8 mouse cellular contexts compared by ENCODE assay signal in genomic region chr2:165857841-165858426, GRCm38 (mm10). TPM values are rescaled to one million over a fixed set of nuclear protein-coding genes. Genes with fewer than 3 reads are reported as not detected.
DNase-seq lines count a peak whose midpoint lies in the region; ATAC-seq and TF ChIP-seq lines count a peak whose summit lies in the region.

No protein-coding gene starts in this region.

- peaks cover 45% of the 10 kb centered on the region for H3K4me1 ChIP-seq in kidney, adult 2 months (ENCODE audit: control insufficient read depth, insufficient read depth, low read length)
- peaks cover 54% of the 10 kb centered on the region for H3K4me1 ChIP-seq in lung, embryonic 14.5 days (ENCODE audit: insufficient read depth)

- H3K36me3 ChIP-seq in kidney, adult 2 months (ENCODE audit: control insufficient read depth, insufficient read depth, low read length): no peaks in the 10 kb centered on the region
- peaks cover 18% of the 10 kb centered on the region for H3K36me3 ChIP-seq in lung, embryonic 14.5 days (ENCODE audit: insufficient read depth)

- H3K27me3 ChIP-seq in kidney, adult 2 months (replicated peaks; ENCODE audit: control insufficient read depth, insufficient read depth, low read length): no peaks in the 10 kb centered on the region
- H3K27me3 ChIP-seq in lung, embryonic 14.5 days (ENCODE audit: insufficient read depth, low read length): no peaks in the 10 kb centered on the region

- peak overlapping the region; percentile 53 for H3K4me2 ChIP-seq in lung, embryonic 14.5 days

- ATAC-seq in lung, embryonic 14.5 days (ENCODE audit: insufficient read depth): peak; percentile 41; the same call in 1 of the 2 replicates

- no peak for TF ChIP-seq CTCF in kidney, adult 2 months (conservative IDR thresholded peaks at IDR 0.05; ENCODE audit: insufficient read depth, insufficient read length, low read depth, low read length)
- TF ChIP-seq CTCF in lung, embryonic 14.5 days (IDR thresholded peaks at IDR 0.05; ENCODE audit: low read depth): no peak

- 3% methylated on average over 22 of the region's 22 CpGs for WGBS in kidney, adult 2 months
- 3% methylated on average over 22 of the region's 22 CpGs for WGBS in lung, embryonic 14.5 days

- peak overlapping the region; percentile 51 for H3K9ac ChIP-seq in lung, embryonic 14.5 days

- no peaks in the 10 kb centered on the region for H3K9me3 ChIP-seq in lung, embryonic 14.5 days (ENCODE audit: low read depth, low read length)

- H3K4me3 ChIP-seq in kidney, adult 2 months (ENCODE audit: insufficient read depth, low read depth, low read length): peak overlapping the region; percentile 39
- peak overlapping the region; percentile 17; the same call in 1 of the 2 replicates for H3K4me3 ChIP-seq in lung, embryonic 14.5 days (ENCODE audit: low read depth, low read length)

- no peak for TF ChIP-seq POLR2A in kidney, adult 2 months (IDR thresholded peaks at IDR 0.05; ENCODE audit: low read depth, low read length)

- H3K27ac ChIP-seq in kidney, adult 2 months (ENCODE audit: insufficient read depth, low read depth, low read length): peak overlapping the region; percentile 99
- peak overlapping the region; percentile 97 for H3K27ac ChIP-seq in lung, embryonic 14.5 days (ENCODE audit: low read depth)

- peak; percentile 25 for DNase-seq in thymus, postnatal 14 days
- no peak for DNase-seq in thymus, postnatal 10 days (ENCODE audit: low spot score in 2 of 2)
- peak; percentile 69 for DNase-seq in embryo, embryonic 10 days (ENCODE audit: low spot score)
- peak; percentile 82 for DNase-seq in heart, adult 8-10 months (ENCODE audit: low spot score)
- peak; percentile 81 for DNase-seq in kidney, adult 2 months
- peak; percentile 80 for DNase-seq in lung, embryonic 14.5 days
- DNase-seq in retina, embryonic 14.5 days (ENCODE audit: low spot score): peak; percentile 56
- no peak for DNase-seq in spleen, adult 12 weeks (ENCODE audit: low spot score)

RNA-seq across cellular contexts. Expression of gene Zmynd8, which starts 40.9 kb away (rescaled TPM):
- 10 to 100 TPM; 35.5 to 60.5 (median 45.4) TPM for total RNA-seq in heart, adult 8-10 months (2022)
- 27.7 and 29.0 TPM in 2 replicates for polyA plus RNA-seq in kidney, adult 2 months (2012; rRNA removed)
- polyA plus RNA-seq in lung, embryonic 14.5 days (2014; fragmentation: Nextera tagmentation; extraction: Ambion mirVana): 40.5 and 46.0 TPM in 2 replicates

Comparison
In these comparisons a context has a peak if more than half of its experiments do, and no peak if none do; other contexts are left out.
1. DNase-seq: peak in thymus, postnatal 14 days (single experiment), embryo, embryonic 10 days (single experiment), heart, adult 8-10 months (single experiment), kidney, adult 2 months (single experiment), lung, embryonic 14.5 days (single experiment) and retina, embryonic 14.5 days (single experiment); none in thymus, postnatal 10 days (0 of 2) and spleen, adult 12 weeks (single experiment).